Mouse (Mus musculus) liver, embryonic 16.5 days (tissue): Measurements from ENCODE around the gene Gldc. TPM values are rescaled to one million over a fixed set of nuclear protein-coding genes. Genes with fewer than 3 reads are reported as not detected.

Experiments used
- ATAC-seq: fragments of 200-750 bp; cut with Nextera tagmentation; 2 replicates; pipeline ENCODE4 v1.8.0; 2017; ENCODE audit warnings: low read depth, mild to moderate bottlenecking, moderate number of reproducible peaks, moderate library complexity
- H3K27ac ChIP-seq: fragments of 300-500 bp; sonication (generic); 2 replicates; pipeline ENCODE4 v1.5.1; 2014; ENCODE audit warnings: mild to moderate bottlenecking, low read length
- H3K27me3 ChIP-seq: fragments of 300-500 bp; sonication (generic); 2 replicates; pipeline ENCODE4 v1.6.1; 2014; ENCODE audit warnings: low read depth, low read length, mixed read lengths; ENCODE audit not compliant: control insufficient read depth, insufficient read depth
- H3K36me3 ChIP-seq: fragments of 300-500 bp; sonication (generic); 2 replicates; pipeline ENCODE4 v1.6.1; 2014; ENCODE audit warnings: mild to moderate bottlenecking; ENCODE audit not compliant: control insufficient read depth, insufficient read depth
- H3K4me1 ChIP-seq: fragments of 300-500 bp; sonication (generic); 2 replicates; pipeline ENCODE4 v1.6.1; 2014; ENCODE audit warnings: low read depth, low read length, mixed read lengths; ENCODE audit not compliant: control insufficient read depth
- H3K4me2 ChIP-seq: fragments of 300-500 bp; sonication (generic); 2 replicates; pipeline ENCODE4 v1.6.1; 2014; ENCODE audit warnings: low read depth, low read length, mixed read lengths
- H3K4me3 ChIP-seq: fragments of 300-500 bp; sonication (generic); 2 replicates; pipeline ENCODE4 v1.5.1; 2014; ENCODE audit warnings: low read depth, mild to moderate bottlenecking, low read length
- H3K9ac ChIP-seq: fragments of 300-500 bp; sonication (generic); 2 replicates; pipeline ENCODE4 v1.6.1; 2014; ENCODE audit warnings: low read depth, low read length
- H3K9me3 ChIP-seq: fragments of 300-500 bp; sonication (generic); replicated peaks from 2 replicates; pipeline ENCODE4 v1.6.1; 2016; ENCODE audit warnings: low read length; ENCODE audit not compliant: control insufficient read depth
- WGBS: fragments of 180-500 bp; shearing (Covaris S2); extraction: QIAGEN DNeasy Blood & Tissue Kit; methylation state at CpG from one replicate; pipeline ENCODE4 v1.1.7; 2014; ENCODE audit not compliant: insufficient replicate concordance; 5-methylcytosine and 5-hydroxymethylcytosine counted together
- polyA plus RNA-seq: library from polyadenylated mRNA; unstranded; fragments of >200 nt; fragmentation: Nextera tagmentation; extraction: Ambion mirVana; gene quantifications from 2 replicates; pipeline ENCODE4 v1.2.1, GENCODE M21; 2015

Gldc gene
- polyA plus RNA-seq, 1 experiment from 2014 or later, result 28.5 TPM

GRCm38 (mm10) chr19:30117241-30117640 is 58.0 kb downstream of the Gldc start:
- no peaks in the 10 kb centered on the region for H3K4me1 ChIP-seq
- H3K9me3 ChIP-seq, result no peaks in the 10 kb centered on the region
- no peak overlapping the region for H3K4me2 ChIP-seq
- 53% methylated on average over 4 of the region's 4 CpGs for WGBS
- no peak overlapping the region for H3K4me3 ChIP-seq
- H3K9ac ChIP-seq, result no peak overlapping the region
- no peak for ATAC-seq
- no peaks in the 10 kb centered on the region for H3K27me3 ChIP-seq
- H3K36me3 ChIP-seq, result no peaks in the 10 kb centered on the region
- no peak overlapping the region for H3K27ac ChIP-seq

- ATAC-seq, result no peak
- H3K4me1 ChIP-seq, result no peaks in the 10 kb centered on the region
- no peak overlapping the region for H3K4me2 ChIP-seq
- 78% methylated on average over 5 of the region's 5 CpGs for WGBS
- no peak overlapping the region for H3K27ac ChIP-seq
- H3K36me3 ChIP-seq, result no peaks in the 10 kb centered on the region
- H3K9ac ChIP-seq, result no peak overlapping the region
- H3K4me3 ChIP-seq, result no peak overlapping the region
- H3K9me3 ChIP-seq, result no peaks in the 10 kb centered on the region
- H3K27me3 ChIP-seq, result no peaks in the 10 kb centered on the region
Measured at GRCm38 (mm10) chr19:30115606-30116005, 59.6 kb downstream of the Gldc start.

- H3K4me3 ChIP-seq, result no peak overlapping the region
Measured at GRCm38 (mm10) chr19:30114919-30115441, 60.2 kb downstream of the Gldc start.

GRCm38 (mm10) chr19:30112961-30113688 is 62.1 kb downstream of the Gldc start:
- Histone ChIP-seq H3K27me3 (no peaks in the 10 kb centered on the region), H3K9me3 (no peaks in the 10 kb centered on the region), H3K4me1 (no peaks in the 10 kb centered on the region), H3K27ac (no peak overlapping the region), H3K9ac (no peak overlapping the region), H3K36me3 (no peaks in the 10 kb centered on the region), H3K4me2 (no peak overlapping the region), H3K4me3 (no peak overlapping the region)
- no peak for ATAC-seq
- WGBS, result 77% methylated on average over 16 of the region's 16 CpGs

More at GRCm38 (mm10) chr19:30114919-30115441, 60.2 kb downstream of the Gldc start:
- Histone ChIP-seq H3K27ac (no peak overlapping the region), H3K36me3 (no peaks in the 10 kb centered on the region), H3K27me3 (no peaks in the 10 kb centered on the region), H3K4me1 (no peaks in the 10 kb centered on the region), H3K9ac (no peak overlapping the region), H3K9me3 (no peaks in the 10 kb centered on the region), H3K4me2 (no peak overlapping the region)
- 61% methylated on average over 14 of the region's 14 CpGs for WGBS
- no peak for ATAC-seq

GRCm38 (mm10) chr19:30111421-30111820 is 63.8 kb downstream of the Gldc start:
- no peak overlapping the region for H3K4me2 ChIP-seq
- H3K4me1 ChIP-seq, result no peaks in the 10 kb centered on the region
- H3K27me3 ChIP-seq, result no peaks in the 10 kb centered on the region
- ATAC-seq, result peak; percentile 68
- H3K9me3 ChIP-seq, result no peaks in the 10 kb centered on the region
- H3K9ac ChIP-seq, result no peak overlapping the region
- WGBS, result 69% methylated on average over 3 of the region's 3 CpGs
- no peaks in the 10 kb centered on the region for H3K36me3 ChIP-seq
- no peak overlapping the region for H3K4me3 ChIP-seq
- H3K27ac ChIP-seq, result no peak overlapping the region

- H3K9ac ChIP-seq, result no peak overlapping the region
- H3K27me3 ChIP-seq, result no peaks in the 10 kb centered on the region
- no peaks in the 10 kb centered on the region for H3K4me1 ChIP-seq
- no peaks in the 10 kb centered on the region for H3K9me3 ChIP-seq
- no peak overlapping the region for H3K4me3 ChIP-seq
- no peak for ATAC-seq
- no peak overlapping the region for H3K27ac ChIP-seq
- no peak overlapping the region for H3K4me2 ChIP-seq
- no peaks in the 10 kb centered on the region for H3K36me3 ChIP-seq
- WGBS, result 80% methylated on average over 6 of the region's 6 CpGs
Measured at GRCm38 (mm10) chr19:30109122-30109521, 66.1 kb downstream of the Gldc start.

- no peak for ATAC-seq
- no peak overlapping the region for H3K27ac ChIP-seq
Measured at GRCm38 (mm10) chr19:30108616-30109015, 66.6 kb downstream of the Gldc start.

GRCm38 (mm10) chr19:30107221-30107845 is 67.9 kb downstream of the Gldc start:
- Histone ChIP-seq H3K4me3 (no peak overlapping the region), H3K4me1 (no peaks in the 10 kb centered on the region), H3K9me3 (no peaks in the 10 kb centered on the region), H3K27ac (0 out of 2 replicates have a peak overlapping the region, but pooled peaks have one; percentile 30), H3K4me2 (no peak overlapping the region), H3K36me3 (no peaks in the 10 kb centered on the region), H3K9ac (no peak overlapping the region), H3K27me3 (no peaks in the 10 kb centered on the region)
- WGBS, result 58% methylated on average over 10 of the region's 10 CpGs
- peak; percentile 77 for ATAC-seq

More at GRCm38 (mm10) chr19:30108616-30109015, 66.6 kb downstream of the Gldc start:
- no peaks in the 10 kb centered on the region for H3K4me1 ChIP-seq
- no peaks in the 10 kb centered on the region for H3K27me3 ChIP-seq
- H3K9me3 ChIP-seq, result no peaks in the 10 kb centered on the region
- no peak overlapping the region for H3K9ac ChIP-seq
- no peak overlapping the region for H3K4me2 ChIP-seq
- H3K4me3 ChIP-seq, result no peak overlapping the region
- H3K36me3 ChIP-seq, result no peaks in the 10 kb centered on the region
